Mouse (Mus musculus): ENCODE data around the gene Slc35g2.

Gene Slc35g2
- long read RNA-seq, experiment 1, transcript Slc35g2-201 (2 exons, 1,590 nt) = major isoform, 7 of 8 reads
- long read RNA-seq, experiment 1, partial matches to known transcripts = 0 of 8 reads
- long read RNA-seq, experiment 1, other reads (novel, unspliced or antisense) = 1 of 8 reads
- long read RNA-seq, experiment 2, transcript Slc35g2-201 (2 exons, 1,590 nt) = major isoform, 11 of 13 reads
- long read RNA-seq, experiment 2, partial matches to known transcripts = 0 of 13 reads
- long read RNA-seq, experiment 2, other reads (novel, unspliced or antisense) = 2 of 13 reads

GRCm38 (mm10) chr9:100570626-100571233 is at the start of gene Slc35g2:
Gene Slc35g2 (minus strand): TSS chr9:100571090.
- intact Hi-C loops (cut with DNase I) = no loop called here

GRCm38 (mm10) chr9:100616947-100617346 is 46.1 kb upstream of the Slc35g2 start:
- intact Hi-C loops (cut with DNase I) = no loop called here

GRCm38 (mm10) chr9:100613501-100614071 is 42.7 kb upstream of the Slc35g2 start:
- intact Hi-C loops (cut with DNase I) = no loop called here

- intact Hi-C loops (cut with DNase I) = no loop called here
Observed at GRCm38 (mm10) chr9:100605985-100606554, 35.2 kb upstream of the Slc35g2 start.

GRCm38 (mm10) chr9:100605522-100605921 is 34.6 kb upstream of the Slc35g2 start:
- intact Hi-C loops (cut with DNase I) = no loop called here

- intact Hi-C loops (cut with DNase I) = no loop called here
Observed at GRCm38 (mm10) chr9:100603156-100603555, 32.3 kb upstream of the Slc35g2 start.

GRCm38 (mm10) chr9:100602130-100602529 is 31.2 kb upstream of the Slc35g2 start:
- intact Hi-C loops (cut with DNase I) = no loop called here

- intact Hi-C loops (cut with DNase I) = no loop called here
Observed at GRCm38 (mm10) chr9:100599761-100600328, 29.0 kb upstream of the Slc35g2 start.

- intact Hi-C loops (cut with DNase I) = no loop called here
Observed at GRCm38 (mm10) chr9:100597546-100597945, 26.7 kb upstream of the Slc35g2 start, which contains the start of gene Stag1. Gene Stag1 (plus strand): TSS chr9:100597798.

- intact Hi-C loops (cut with DNase I) = no loop called here
Observed at GRCm38 (mm10) chr9:100596317-100596716, 25.4 kb upstream of the Slc35g2 start.

GRCm38 (mm10) chr9:100590462-100590861 is 19.6 kb upstream of the Slc35g2 start:
- intact Hi-C loops (cut with DNase I) = no loop called here

GRCm38 (mm10) chr9:100584031-100584430 is 13.1 kb upstream of the Slc35g2 start:
- intact Hi-C loops (cut with DNase I) = no loop called here

GRCm38 (mm10) chr9:100582883-100583575 is 12.1 kb upstream of the Slc35g2 start:
- intact Hi-C loops (cut with DNase I) = no loop called here

GRCm38 (mm10) chr9:100581543-100582492 is 10.9 kb upstream of the Slc35g2 start:
- intact Hi-C loops (cut with DNase I) = no loop called here

GRCm38 (mm10) chr9:100580196-100580740 is 9.4 kb upstream of the Slc35g2 start:
- intact Hi-C loops (cut with DNase I) = no loop called here

GRCm38 (mm10) chr9:100573942-100574341 is 3.1 kb upstream of the Slc35g2 start:
- intact Hi-C loops (cut with DNase I) = no loop called here

GRCm38 (mm10) chr9:100573300-100573699 is 2.4 kb upstream of the Slc35g2 start:
- intact Hi-C loops (cut with DNase I) = no loop called here

- intact Hi-C loops (cut with DNase I) = no loop called here
Observed at GRCm38 (mm10) chr9:100571511-100571910, 621 bp upstream of the Slc35g2 start.

GRCm38 (mm10) chr9:100569798-100570625 is 878 bp downstream of the Slc35g2 start:
- intact Hi-C loops (cut with DNase I) = no loop called here

Data from adrenal gland (tissue).